Mouse (Mus musculus): Measurements from ENCODE around the gene Fam20a.
"Not testable (repeated sequence)": the region's sequence is repeated elsewhere in the genome, so short reads cannot be mapped to it uniquely, and the experiment has no call there.

Gene Fam20a

DNA sequence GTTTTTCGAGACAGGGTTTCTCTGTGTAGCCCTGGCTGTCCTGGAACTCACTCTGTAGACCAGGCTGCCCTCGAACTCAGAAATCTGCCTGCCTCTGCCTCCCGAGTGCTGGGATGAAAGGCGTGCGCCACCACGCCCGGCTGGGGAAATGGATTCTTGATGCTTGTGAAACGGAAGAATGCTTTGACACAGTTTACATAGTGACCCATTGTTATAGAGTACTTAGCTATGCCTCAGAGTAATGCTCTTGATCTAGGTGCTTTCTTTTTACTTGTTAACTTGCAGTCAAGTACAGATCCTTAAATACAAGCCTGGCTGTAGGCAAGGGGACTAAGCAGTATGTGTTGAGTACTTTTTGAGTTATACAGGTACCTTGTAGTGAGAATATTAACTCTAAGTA, 61.6 kb downstream of the Fam20a start:
- in situ Hi-C loops (cut with MboI, MseI): not testable (repeated sequence)

DNA sequence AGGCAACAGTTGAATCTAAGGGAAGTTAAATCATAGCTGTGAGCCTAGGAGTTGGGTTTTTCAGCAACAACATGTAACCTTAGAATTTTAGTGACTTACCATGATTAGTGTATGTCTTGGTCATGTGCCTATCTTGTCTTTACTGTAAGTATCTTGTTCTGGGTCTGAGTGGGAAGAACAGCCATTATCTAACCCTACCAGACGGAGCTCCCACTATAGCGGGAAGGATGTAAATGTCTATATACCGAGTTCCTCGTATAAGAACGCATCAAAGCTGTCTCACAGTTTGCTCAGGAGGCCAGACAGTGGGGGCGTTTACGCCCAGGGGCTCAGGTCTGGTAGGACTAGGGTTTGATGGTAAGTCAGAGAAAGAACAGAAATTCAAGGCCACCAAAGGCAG, 65.8 kb downstream of the Fam20a start:
- in situ Hi-C loops (cut with MboI, MseI): no loop called here

DNA sequence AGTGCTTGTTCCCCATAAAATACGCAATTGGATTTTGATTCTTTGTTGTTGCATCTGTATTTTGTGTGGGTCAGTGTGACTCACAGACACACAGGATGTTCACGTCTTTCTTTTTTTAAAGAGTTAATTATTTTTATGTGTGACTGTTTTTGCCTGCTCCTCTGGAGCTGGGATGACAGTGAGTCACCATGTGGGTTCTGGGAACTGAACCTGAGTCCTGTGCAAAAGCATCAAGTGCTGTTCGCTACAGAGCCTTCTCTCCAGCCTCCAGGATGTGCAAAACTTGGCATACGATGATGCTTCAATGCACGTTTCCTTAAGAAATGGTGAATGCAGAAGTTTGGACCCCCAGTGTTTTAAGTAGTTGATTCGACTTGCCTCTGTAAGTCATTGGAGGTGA, 67.5 kb downstream of the Fam20a start:
- in situ Hi-C loops (cut with MboI, MseI): no loop called here

DNA sequence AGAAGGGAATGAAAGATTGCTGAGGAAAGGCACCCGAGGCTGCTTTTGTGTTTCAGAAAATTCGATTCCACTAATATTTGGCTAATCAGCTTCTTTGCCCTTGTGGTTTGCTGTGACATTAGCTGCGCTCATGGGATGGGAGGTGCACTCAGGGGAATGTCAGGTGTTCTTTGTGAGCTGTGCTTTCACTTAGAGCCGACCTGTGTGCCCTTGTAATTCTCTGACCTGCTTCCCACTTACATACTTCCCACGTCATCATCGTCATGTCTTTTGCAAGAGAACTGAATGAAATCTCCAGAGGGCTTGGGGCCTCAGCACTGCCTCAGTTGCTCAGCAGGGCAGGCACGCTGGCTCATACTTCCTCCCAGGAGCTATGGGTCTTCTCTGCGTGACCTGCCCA, 68.9 kb downstream of the Fam20a start:
- in situ Hi-C loops (cut with MboI, MseI): no loop called here

DNA sequence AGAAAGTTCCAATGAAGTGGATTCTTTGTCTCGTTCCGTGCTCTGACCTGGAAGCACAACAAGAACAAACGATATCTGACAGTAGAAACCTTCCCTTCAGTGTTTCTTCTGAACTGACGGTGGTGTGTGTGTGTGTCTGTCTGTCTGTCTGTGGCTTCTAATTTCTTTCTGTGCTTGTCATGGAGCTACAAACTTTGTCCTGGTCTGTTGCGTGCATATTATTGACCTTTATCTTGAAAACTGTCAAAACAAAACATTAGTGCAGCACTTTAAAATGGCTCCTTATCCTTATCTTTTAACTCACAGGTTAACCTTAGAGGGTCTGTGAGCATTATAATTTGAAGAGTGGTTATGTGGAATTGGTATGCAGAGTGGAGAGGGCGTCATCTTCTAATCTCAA, 69.6 kb downstream of the Fam20a start:
- in situ Hi-C loops (cut with MboI, MseI): no loop called here

DNA sequence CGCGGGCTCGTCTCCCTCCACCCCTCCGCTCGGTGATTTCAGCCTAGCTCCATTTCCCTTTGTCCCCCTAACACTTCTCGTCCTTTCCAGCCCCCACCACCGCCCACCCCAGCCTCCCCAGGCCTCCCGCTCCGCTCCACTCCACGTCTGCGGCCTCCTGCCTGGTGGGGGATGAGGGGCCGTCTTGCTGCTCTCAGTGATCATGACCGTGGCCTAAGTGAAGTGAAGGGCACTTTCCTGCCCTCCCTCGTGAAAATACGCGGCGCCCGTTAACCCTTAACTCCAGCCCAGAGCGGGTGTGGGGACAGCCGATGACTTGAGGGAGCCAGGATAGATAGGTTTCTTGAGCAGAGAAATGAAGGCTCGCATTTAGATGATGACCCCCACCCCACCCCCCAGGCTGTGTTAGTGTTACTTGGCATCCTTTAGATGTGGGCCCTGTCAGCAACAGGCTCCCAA, 70.5 kb downstream of the Fam20a start:
- in situ Hi-C loops (cut with MboI, MseI): no loop called here

DNA sequence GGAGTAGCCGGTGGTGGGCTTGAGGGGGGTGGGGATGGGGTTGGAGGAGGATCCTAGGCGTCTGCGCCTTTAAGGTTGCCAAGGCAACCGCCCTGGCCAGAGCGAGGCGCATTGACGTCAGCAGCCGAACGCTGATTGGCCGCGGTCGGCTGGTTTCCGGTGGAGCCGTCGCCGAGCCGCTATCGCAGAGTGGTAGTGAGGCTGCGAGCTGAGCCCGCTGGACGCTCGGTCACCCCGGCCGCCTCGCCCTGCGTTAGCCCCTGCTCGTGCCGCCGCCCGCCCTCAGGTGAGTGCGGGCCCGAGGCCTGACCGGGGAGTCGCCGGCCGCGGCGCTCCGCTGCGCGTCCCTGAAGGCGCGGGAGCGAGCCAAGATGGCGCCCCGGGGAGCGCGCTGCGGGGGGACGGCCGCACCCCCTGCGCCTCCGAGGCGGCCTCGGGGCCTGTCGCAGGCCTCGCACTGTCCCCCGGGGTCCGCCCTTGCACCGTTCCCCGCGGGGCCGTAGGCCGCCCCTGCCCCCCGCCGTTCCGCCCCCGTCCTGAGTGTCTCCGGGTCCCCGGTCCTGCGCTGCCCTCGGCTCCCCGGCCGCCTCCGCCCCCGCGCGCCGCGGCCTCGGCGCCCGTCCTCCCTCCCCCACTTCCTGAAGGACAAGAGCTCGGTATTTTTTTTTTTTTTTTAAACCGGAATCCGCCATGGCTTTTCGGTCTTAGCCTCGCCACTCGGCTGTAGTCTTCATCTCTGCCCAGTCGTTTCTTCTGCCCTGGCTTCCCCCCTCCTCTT, 71.1 kb downstream of the Fam20a start:
- in situ Hi-C loops (cut with MboI, MseI): no loop called here

DNA sequence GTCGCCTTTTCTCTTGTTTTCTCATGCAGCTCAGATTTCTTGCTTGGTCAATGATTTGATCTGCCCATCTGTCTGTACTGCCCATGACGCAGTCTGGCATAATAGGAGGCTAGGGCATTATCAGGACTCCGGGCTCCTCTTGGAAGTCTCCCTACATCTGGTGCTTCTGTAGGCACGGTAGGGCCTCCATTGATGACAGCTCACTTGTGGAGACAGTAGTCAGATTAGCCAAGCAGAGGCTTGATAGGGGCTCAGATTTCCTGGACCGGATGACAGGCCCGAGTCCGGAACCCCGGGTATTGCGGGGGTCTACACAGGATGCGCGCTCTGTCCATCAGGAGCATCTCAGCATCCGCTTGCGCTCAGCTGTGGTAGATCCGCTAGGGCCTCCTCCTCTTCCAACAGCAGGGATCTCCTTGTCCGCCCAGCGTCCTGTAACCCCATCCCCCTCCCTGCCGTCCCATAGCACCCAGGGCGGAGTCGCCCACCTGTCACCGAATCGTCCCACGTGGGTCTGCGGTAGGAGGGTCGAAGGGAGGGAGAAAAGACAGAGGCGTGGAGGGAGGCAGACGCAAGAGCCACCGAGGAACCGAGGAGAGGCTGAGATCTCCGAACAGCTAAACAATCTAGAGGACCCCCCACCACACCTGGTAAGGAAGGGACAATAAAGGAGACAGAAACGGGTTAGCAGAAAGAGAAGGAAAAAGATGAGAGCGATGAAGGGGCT, 71.9 kb downstream of the Fam20a start:
- in situ Hi-C loops (cut with MboI, MseI): no loop called here

DNA sequence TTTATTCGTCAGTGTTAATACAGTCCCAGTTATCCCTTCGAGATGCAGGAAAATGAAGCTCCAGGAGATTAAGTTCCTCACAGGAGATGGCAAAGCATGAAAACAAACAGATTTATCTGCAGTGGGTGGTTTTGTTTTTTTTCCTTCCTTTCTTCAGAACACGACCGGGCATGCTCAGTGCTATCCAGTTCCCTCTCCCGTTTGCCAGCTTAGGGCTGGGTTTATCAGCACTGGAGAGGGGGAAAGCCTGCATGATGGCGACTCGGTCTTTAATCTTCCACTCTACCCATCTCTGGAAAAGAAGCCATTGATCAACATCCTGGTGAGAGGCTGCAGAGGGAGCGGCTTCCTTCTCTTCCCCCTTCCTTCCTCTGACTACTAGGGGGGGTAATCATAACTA, 72.9 kb downstream of the Fam20a start, which contains the start of gene Prkar1a:
Gene Prkar1a, plus strand, starts transcription at position 200 of the 400 bp plus-strand sequence.
- in situ Hi-C loops (cut with MboI, MseI): no loop called here

DNA sequence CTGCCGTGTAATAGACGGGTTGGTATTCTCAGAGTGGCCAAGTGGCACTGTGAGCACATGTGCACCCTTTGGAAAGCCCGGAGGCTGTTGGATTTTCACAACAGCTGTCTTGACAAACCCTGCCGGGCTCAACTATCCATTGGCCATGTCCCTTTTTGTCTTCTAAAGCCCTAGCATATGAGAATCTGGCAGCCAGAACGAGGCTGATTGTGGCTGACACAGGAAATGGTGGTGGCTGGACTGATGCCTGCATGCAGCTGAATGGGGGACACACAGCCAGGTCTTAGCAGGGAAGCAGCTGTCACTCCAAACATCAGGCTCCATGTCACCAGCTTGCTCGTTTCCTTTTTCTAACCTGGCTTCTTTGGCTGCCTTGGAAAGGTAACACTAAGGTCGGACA, 73.6 kb downstream of the Fam20a start:
- in situ Hi-C loops (cut with MboI, MseI): no loop called here

DNA sequence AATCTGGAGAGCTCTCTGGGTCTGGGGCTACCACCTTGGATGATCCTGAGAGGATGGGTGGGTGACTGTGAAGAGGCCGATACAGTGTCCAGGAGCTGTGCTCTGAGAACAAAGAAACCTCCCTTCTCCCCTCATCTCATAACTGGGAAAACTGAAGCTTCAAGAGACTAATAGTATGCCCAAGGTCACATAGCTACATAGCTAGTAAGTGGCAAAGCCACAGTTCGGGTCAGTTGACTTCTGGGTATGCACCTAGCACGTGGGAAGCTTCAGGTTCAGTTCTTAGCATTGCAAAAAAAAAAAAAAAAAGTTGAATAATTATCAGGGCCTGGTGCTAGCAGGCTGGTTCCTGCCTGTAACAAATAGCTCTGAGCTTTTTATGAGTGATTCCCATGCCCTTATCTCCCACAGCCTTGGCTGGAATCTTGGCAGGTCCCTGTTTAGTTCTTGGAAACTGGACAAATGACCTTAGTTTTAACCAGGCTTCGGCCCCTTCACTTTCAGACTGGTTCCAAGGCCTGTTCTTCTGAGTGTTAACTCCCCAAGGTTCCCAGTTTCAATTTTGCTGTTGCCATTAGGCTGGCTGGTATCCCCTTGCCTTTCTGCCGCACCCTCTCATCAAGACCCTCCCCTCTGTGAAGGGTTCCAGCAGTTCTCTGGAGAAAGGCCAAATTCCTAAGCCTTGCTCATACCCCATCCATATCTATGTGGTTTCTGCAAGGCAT, 80.4 kb downstream of the Fam20a start:
- in situ Hi-C loops (cut with MboI, MseI): no loop called here

DNA sequence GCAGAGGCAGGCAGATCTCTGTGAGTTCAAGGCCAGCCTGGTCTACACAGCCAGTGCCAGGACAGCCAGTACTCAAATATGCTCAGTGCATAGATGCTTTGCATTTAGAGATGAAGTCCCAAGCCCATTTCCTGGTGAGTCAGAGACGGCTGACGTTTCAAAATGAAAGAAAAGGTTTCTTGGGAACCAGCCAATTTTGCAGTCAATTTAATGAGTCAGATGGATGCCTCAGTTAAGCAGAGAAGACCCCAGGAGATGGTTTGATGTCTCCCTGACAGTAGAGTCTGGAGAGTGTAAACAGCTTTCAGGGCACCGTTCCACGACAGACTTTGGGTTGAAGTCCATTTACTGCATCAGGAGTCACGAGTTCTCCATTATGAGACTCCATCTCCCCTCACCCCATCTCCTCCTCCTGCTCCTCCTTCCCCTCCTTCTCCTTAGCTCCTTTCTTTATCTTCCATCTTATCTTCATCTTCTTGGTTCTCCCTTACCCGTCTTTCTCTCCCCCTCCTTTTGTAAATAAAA, 86.1 kb downstream of the Fam20a start:
- in situ Hi-C loops (cut with MboI, MseI): no loop called here

DNA sequence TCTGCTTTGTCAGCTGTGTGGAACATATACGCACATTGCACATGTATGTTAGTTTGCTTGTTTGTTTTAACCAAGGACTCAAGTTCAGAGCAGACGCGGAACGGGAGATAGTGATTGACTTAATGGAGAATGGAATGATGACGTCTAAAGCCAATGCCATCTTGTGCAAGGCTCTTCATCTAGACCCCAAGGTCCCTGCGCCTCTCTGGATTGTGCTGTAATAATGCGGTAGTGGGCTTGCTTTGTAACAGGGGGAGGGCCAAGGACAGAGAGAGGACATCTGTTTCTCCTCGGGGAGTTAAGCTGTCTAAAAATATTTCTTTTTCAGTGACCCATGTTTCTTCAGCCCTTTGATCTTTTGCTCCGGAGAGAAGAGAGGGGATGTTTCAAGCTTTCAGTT, 87.2 kb downstream of the Fam20a start:
- in situ Hi-C loops (cut with MboI, MseI): no loop called here

DNA sequence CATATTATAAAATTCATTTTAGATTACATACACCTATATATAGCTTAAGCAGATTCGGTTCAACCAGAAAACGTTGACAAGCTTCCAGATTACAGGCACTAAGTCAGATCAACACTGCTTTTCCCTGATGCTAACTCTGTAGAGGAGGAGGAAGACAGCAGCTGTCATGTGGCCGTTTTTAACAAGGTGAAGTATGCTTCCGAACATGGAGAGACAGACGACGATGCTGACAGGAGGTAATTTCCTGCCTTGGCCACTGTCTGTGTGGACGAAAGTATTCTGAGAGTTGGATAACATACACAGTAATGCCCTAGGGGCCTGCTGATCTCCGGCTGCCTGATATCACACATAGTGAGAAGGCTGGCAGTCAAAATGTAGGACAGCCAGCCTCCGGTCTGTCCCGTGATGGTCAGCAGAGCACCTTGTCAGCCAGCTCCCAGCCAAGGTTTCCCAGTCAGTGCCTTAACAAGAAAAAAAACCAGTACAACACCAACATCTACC, 93.0 kb downstream of the Fam20a start:
- in situ Hi-C loops (cut with MboI, MseI): no loop called here

DNA sequence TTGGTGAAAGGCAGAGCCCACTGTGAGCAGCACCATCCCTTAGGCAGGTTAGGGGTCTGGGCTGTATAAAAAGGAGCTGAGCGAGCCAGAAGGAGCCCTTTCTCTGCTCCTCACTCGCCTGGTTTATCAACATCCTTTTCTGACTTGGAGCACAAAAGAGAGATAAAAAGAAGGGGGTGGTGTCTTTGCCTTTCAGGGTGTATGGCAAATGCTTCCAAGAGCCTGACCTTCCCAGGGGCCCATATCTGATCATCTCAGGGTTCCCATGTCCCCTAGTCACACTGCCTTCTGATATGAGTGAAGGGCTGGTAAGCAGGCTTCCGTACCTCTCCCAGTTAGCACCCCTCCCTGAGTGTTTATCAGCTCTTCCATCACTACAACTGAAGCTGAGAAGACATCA, 94.0 kb downstream of the Fam20a start:
- in situ Hi-C loops (cut with MboI, MseI): no loop called here

DNA sequence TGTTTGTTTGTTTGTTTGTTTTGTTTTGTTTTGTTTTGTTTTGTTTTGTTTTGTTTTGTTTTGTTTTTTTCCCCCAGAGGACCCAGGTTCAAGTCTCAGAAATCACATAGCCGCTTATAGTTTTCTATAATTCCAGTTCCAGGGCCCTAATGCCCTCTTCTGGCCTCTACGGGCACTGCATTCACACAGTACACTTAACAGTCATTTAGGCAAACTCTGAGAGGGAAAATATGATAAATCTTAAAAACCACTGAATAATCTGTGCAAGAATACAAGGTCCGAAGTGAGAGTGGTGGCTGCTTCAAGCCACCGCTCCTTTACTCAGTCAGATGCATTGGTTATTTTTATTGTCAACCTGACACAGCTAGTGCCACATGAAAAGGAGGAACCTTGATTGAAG, 94.4 kb downstream of the Fam20a start:
- in situ Hi-C loops (cut with MboI, MseI): no loop called here

DNA sequence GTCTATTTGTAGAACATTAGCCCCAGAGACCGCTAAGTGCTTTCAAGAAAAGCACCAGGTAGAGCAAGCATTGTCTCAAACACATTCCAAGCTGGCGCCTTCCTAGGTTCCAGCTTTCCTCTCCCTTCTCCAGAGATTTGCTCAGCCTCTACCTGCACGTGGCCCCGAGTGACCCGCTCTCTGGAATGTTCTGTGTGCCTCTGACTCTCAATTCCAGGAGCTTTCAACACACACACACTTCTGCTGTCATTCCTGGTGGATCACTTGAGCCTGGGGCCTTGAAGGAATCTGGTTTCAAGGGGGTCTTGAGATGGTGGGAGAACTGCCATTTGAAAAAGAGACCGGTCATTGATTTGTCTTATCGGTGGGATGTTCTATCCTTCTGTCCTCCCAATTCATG, 98.8 kb downstream of the Fam20a start:
- in situ Hi-C loops (cut with MboI, MseI): no loop called here

DNA sequence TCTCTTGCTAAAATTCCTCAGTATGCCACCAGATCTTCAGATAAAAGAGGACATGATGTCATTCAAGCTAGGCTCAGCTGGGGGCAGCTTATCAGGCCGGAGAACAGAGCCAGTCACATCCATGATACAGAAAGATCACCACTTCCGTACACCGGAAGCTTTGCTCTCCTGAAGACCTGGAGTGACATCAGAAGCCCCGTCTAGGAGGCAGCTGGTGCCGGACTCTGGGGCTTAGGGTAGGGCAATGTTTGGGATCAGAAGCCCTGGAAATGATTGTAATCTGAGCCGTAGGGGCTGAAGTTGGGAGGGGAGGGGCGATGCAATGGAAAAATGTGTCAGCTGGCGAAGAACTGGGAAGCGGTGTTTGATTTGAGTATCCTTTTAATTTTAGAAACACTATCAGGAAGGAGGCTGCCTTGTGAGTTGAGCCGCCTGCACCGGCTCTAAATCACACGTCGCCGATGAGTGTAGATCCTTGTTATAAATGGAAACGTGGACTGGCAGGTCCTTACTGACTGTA, 99.5 kb downstream of the Fam20a start:
- in situ Hi-C loops (cut with MboI, MseI): no loop called here

DNA sequence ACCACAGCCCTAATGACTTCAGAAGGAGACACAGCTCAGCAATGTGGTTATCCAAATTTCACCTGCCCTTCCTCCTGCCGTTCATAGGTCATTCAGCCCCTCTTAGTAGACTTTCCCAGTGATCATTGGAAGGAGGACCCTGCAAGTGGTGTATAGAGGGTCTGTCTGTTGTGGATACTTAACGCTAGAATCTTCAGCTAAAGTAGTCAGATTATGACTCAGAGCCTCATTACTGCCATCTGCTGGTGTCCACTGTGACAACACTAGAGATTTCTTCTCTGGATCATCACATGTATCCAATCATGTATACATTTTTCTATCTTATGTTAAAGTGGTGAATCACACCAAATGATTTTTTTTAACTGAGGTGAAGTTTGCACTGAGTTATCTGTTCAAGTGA, 100.9 kb downstream of the Fam20a start:
- in situ Hi-C loops (cut with MboI, MseI): no loop called here

DNA sequence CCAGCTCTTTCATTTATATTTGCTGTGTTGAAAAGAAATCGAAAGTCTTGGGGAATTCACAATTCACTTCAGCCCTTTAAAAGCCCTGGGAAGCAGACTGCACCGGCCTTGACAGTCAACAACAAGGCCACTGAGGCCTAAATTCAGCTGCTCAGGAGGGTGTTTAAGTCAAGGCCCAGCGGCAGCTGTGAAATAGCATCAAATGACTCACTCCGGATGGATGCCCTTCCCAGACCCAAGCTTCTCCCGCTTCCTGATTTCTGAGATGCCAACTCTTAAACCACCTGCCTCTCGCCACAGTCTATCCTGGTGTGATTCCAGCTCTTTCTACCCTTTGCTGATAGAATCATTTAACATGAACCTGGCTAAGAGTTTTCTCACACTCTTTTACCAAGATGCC, 101.7 kb downstream of the Fam20a start:
- in situ Hi-C loops (cut with MboI, MseI): no loop called here

Data from T-helper 17 cell (primary cell).